Mouse (Mus musculus) olfactory bulb, adult 2 months (tissue): ENCODE measurements at regions not wholly inside any gene's neighbourhood (a gene's known extent, or its start where the extent isn't known, plus 50 kb on each side); places are given as distances from the start of the nearest gene placed in this dataset.

Source experiments
- CTCF ChIP-seq: fragments of 200-500 bp; IDR thresholded peaks from 2 replicates; pipeline ENCODE4 v1.5.1; 2012; ENCODE audit warnings: low read depth, mild to moderate bottlenecking, low read length, moderate library complexity; ENCODE audit not compliant: insufficient read depth
- POLR2A ChIP-seq: fragments of 200-500 bp; IDR thresholded peaks from 2 replicates; pipeline ENCODE4 v1.6.1; 2012; ENCODE audit warnings: mild to moderate bottlenecking, low read depth, low read length, moderate library complexity; ENCODE audit not compliant: insufficient read depth

DNA sequence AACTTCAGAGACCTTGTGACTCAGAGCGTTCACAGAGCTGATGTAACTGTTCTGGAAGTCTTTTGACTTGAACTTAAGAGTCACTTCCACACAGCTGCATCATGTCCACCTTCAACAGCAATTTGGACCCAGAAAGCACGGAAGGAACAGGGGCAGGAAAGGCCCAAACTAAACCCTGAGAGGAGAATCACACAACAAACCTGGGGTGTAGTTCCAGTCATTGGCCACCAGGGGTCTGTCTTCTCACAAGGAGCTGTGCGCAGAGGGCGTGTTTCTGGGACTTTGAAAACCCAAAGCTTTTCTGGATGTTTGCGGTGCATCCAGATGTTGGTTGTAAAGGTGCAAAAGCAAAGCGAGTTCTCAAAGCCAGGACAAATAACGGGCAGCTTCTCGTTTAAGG lies 231.9 kb upstream of the 1700056E22Rik start:
- TF ChIP-seq CTCF, result peak; percentile 86
- TF ChIP-seq POLR2A, result no peak
